Mouse (Mus musculus): ENCODE results near the gene Tbxas1. TPM values are rescaled to one million over a fixed set of nuclear protein-coding genes. Genes with fewer than 3 reads are reported as not detected.

Gene Tbxas1
- total RNA-seq, 1 experiment from 2014 or later = 23.1 TPM

DNA sequence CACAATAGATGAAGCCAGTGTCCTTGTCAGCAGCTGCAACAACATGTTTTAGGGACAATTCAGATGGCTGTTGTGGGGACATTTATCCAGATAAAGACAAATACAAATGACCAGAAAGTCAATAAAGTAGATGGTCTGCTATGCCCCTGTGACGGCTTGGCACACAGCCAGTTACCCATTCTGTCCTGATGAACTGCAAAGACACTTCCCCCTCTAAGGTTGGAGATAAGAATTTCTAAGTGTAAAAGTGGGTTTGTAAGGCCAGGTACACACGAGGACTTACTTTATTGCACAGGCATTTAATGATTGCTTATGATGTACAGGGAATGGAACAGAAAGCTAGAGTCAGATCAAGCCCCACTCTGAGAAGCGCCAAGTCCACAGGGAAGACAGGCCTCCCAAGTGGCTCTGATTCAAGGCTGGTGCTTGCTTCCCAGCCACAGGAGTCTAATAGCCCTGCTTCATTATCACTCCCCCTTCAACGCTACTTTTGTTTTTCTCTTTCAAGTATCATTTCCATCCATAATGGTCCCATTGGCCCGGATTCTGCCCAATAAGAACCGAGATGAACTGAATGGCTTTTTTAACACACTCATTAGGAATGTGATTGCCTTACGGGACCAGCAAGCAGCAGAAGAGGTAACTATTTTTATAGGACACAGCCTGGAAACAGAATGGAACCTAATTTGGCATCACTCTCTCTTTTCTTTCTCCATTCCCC, 147.4 kb downstream of the Tbxas1 start:
- ATAC-seq (replicated peaks; ENCODE audit: low read depth, poor library complexity, severe bottlenecking) = no peak

DNA sequence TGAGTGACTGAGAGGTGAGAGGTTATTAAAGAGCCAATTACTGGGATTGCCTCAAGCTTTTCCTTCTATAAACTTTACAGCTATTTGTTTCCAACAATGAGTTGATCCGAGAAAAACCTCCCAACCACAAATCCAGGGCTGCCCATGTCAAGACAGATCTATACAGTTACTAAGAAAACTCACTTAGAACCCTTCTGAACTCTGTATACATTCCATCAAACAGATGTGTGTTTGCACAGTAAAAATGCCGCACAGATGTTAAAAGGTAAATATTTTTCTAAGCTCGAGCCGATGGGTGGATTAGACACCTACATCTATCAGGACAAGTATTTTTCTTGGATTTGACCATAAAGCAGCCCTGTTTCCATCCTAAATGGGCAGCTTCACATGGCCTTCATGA, 149.4 kb downstream of the Tbxas1 start:
- no peak for ATAC-seq (replicated peaks; ENCODE audit: low read depth, poor library complexity, severe bottlenecking)

DNA sequence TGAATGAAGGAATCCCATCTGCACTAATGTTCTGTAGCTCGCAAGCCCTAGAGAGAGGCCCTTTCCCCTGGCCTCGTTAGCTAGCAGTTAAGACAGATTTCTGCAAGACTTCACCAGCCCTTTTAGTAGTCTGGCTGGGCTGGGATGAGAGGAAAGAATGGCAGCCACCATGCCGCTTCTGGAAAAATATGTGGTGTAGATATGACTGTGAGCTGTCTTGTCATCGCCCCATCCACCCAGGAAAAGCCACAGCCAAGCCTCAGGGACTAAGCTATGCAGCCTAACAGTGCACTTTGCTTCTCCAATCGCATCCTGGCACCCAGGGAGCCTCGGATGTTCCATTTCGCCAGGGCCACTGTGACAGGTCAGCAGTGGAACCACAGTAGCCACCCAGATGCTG, 149.8 kb downstream of the Tbxas1 start:
- ATAC-seq (replicated peaks; ENCODE audit: low read depth, poor library complexity, severe bottlenecking) = no peak

- ATAC-seq (replicated peaks; ENCODE audit: low read depth, poor library complexity, severe bottlenecking) = no peak
Observed at GRCm38 (mm10) chr6:39030714-39031113, 155.5 kb downstream of the Tbxas1 start.

- ATAC-seq (replicated peaks; ENCODE audit: low read depth, poor library complexity, severe bottlenecking) = no peak
Observed at GRCm38 (mm10) chr6:39033676-39034075, 158.5 kb downstream of the Tbxas1 start.

- no peak for ATAC-seq (replicated peaks; ENCODE audit: low read depth, poor library complexity, severe bottlenecking)
Observed at GRCm38 (mm10) chr6:39035039-39035438, 159.8 kb downstream of the Tbxas1 start.

GRCm38 (mm10) chr6:39036204-39036603, 161.0 kb downstream of the Tbxas1 start:
- ATAC-seq (replicated peaks; ENCODE audit: low read depth, poor library complexity, severe bottlenecking) = no peak

GRCm38 (mm10) chr6:39040451-39040850, 165.2 kb downstream of the Tbxas1 start:
- ATAC-seq (replicated peaks; ENCODE audit: low read depth, poor library complexity, severe bottlenecking) = no peak

DNA sequence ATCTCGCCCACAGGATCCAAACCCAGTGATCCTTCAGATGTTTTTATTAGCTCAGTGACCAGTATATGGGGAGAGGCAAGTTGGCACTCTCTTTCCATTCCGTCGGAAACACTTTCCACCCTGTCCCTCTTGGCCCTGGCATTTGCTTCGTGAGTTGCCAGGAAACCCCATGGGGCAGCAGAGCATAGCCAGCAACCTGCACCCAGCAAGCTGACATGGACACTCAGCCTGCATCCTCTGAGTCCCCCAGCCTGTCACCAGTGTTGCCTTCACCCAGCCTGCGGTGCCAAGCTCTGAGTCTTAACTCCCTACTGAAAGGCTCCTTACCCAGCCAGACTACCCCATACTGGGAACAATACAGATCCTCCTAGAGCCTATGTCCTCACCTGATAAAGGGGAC, 173.9 kb downstream of the Tbxas1 start:
- ATAC-seq (replicated peaks; ENCODE audit: low read depth, poor library complexity, severe bottlenecking) = no peak

- ATAC-seq (replicated peaks; ENCODE audit: low read depth, poor library complexity, severe bottlenecking) = no peak
Observed at GRCm38 (mm10) chr6:39050836-39051235, 175.6 kb downstream of the Tbxas1 start.

DNA sequence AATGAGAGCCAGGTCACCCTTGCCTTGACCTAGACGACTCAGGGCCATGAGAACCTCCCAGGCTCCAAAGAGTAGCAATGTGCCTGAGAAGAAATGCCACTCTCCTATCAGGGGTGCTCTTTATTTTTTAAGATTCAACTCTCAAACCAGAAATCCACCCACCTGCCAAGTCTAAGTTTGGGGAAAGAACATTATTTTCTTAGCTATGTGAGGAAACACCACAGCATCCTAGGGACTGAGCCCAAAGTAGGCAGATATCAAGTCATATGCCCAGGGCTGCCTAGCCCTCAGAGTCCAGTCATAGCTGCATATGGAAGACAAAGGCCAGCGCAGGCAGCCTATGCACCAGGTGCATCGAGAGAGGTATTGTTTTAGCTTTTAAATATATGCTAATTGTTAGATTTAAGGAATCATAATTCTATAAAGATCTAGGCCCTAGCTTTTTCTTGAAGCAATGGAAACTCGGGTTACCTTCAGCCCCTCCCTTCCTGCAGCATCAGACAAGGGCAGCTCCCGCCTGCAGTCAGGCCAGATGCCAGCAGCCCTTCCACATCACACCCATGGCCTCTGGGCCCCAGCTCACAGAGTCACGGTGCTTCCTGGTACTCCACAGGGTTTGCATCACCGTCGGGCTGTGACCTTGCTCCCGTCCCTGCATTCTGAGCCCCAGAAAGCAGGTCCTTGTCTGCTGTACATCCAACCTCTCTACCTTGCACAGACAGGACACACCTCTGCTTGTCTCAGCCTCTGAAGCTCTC, 176.8 kb downstream of the Tbxas1 start:
- no peak for ATAC-seq (replicated peaks; ENCODE audit: low read depth, poor library complexity, severe bottlenecking)

DNA sequence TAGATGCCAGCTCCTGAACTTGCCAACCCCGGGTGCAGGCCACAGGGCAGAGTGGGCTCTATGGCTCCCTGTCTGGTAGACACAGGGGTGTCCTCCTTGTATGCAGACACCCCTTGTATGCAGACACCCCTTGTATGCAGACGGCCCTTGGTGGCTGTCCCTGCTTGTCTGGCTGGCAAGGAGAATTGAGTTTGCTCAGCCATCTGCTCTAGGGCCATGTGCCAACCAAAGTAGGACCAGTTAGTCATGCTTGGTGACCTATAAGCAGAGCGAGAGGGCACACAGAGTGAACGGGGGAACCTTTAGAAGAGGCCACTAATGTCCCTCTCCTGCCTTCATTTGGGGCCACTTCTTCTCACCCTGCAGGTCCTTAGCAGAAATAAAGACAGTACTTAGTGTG, 177.4 kb downstream of the Tbxas1 start:
- ATAC-seq (replicated peaks; ENCODE audit: low read depth, poor library complexity, severe bottlenecking) = no peak

DNA sequence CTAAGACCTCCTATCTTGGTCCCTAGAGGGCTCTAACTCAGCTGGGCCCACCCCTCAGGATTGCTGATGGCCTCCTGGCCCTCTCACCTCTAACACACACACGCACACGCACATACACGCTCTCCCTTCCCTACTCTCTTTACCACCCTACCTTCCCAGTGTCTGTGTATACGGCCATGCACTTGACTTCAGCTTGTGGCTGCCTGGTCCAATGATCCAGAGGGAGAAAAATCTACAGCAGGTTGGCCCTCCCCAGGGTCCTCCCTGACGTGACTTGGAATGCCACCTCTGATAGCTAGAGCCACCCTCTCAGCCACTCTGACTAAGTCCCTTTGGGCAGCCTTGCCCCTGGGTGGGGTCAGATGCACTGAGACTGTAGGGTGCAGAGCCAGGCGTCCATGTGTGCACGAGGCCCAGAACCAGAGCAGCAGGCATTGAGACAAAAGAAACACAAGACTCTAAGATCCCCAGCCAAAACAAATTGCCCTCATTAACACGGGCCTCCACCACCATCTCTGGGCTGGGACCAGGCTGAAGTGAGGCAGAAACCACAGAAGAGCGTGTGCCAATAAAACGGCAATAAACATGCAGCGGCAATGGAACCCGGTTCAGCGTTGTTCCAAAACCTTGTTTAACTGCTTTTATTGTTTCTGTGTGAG, 179.1 kb downstream of the Tbxas1 start:
- ATAC-seq (replicated peaks; ENCODE audit: low read depth, poor library complexity, severe bottlenecking) = no peak

DNA sequence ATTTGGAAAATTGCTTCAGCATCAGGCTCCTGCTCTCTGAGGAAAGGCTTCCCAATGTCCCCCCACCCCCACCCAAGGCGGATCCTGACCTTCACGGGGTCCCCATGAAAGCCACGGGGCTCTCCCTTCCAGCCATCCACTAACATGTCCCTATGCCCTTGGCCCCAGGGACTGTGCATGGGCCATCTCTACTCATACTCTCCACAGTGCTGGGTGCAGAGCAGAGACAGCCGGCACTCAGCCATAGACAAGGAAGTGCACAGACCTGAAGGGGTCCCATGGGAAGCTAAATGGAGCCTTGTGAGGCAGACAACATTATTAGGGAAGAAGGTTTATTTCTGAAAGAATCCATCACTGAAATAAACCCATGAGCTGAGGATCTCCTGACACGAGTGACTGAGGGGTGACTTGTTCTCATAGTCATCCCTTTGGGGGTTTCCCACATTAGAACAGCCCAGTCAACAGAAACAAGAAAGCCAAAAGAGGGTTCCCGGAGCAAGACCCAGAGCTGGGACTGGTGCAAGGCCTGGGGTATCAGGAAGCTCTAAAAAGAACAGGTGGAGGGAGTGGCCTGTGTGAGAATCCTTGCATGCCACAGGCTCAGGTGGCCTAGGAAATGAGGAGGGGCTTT, 179.8 kb downstream of the Tbxas1 start:
- no peak for ATAC-seq (replicated peaks; ENCODE audit: low read depth, poor library complexity, severe bottlenecking)

DNA sequence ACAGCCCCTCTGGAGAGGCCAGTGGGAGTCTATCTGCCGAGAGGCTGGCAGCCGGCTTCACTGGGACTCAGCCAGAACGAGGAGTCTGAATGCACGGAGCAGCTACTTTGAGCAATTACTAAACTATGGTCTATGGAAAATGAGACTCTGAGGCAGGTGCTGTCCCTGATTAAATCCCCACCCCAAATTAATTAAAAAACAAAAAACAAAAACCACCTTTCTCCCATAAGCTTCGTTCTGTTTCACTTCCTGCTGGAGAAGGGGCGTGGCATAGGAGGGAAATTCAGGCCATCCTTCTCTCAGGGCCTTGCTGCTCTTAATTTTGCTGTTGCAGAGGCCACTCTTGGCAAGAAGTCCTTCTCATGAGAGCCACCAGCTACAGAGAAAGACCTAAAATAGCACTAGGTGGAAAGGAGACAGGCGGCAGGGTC, 180.6 kb downstream of the Tbxas1 start:
- ATAC-seq (replicated peaks; ENCODE audit: low read depth, poor library complexity, severe bottlenecking) = no peak

GRCm38 (mm10) chr6:39057161-39057560, 182.0 kb downstream of the Tbxas1 start:
- ATAC-seq (replicated peaks; ENCODE audit: low read depth, poor library complexity, severe bottlenecking) = peak; percentile 54

DNA sequence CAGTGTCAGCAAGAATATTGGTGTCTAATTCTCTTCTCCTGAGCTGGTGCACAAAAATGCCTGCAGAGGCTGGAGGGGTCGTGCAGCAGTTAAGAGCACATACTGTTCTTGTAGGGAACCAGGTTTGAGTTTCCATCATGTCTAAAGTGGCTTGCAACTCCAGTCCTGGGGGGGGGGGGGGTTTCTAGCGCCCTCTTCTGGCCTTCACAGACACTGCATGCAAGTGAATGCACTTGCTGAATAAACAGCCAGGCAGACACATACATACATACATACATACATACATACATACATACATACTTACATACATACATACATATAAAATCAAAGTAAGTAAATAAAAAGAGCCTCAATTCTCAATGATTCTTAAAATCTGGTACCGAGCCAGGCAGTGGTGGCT, 183.2 kb downstream of the Tbxas1 start:
- no peak for ATAC-seq (replicated peaks; ENCODE audit: low read depth, poor library complexity, severe bottlenecking)

DNA sequence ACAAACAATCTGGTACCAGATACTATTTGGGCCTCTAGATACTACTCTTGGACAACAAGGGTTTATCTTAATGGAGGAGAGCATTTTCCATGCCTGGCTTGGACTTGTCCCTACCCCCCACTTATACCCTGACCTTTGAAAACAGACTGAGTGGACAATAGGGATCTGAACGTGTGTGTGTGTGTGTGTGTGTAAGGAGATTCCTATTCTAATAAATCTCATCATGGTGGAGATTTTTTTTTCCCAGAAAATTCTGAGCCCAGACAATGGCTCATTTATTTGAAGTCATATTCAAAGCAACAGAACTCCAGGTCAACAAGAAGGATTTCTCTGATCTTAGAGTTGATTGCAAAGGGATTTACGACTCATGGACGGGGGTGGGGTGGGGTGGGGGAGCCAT, 183.7 kb downstream of the Tbxas1 start:
- no peak for ATAC-seq (replicated peaks; ENCODE audit: low read depth, poor library complexity, severe bottlenecking)

DNA sequence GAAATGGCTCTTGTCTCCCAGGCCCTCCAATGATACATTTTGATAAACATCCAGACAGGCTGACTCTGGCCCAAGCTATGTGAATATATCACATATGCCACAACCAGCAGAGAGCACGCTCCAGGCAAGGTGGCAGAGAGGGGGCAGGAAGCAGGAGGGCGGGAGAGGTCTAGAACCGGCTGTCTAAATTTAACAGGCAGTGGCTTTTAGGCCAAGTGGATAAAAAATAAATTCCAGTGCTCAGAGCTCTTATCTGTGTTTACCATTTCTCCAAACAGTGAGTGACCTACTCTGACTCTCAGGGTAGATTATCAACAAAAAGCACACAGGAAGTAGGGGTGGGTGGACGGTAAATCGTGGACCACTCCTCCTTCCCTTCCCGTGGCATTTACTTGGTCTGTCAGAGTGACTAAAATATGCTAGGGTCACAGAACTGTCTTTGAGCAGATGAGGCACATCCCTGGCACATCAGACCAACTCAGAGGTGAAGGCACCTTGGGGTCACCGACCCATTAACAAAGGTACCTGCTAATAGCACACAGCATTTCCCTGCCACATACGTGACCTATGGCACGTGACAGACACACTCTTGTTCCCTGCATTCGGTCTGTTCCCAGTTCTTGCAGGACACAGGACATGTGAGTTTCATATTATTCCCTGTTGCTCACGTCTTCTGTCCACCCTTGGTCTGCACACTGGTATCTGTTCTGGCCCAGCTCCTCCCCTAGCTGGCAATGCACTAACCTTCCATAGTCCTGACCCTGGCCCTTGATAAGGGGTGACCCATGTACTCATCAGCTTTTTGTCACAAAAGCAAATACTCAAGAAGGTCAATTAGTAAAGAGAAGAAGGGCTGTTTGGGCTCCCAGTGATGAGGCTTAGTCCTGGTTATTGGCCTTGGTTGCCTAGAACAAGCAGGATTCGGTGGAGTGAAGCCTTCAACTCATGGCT, 184.6 kb downstream of the Tbxas1 start:
- ATAC-seq (replicated peaks; ENCODE audit: low read depth, poor library complexity, severe bottlenecking) = peak; percentile 60

DNA sequence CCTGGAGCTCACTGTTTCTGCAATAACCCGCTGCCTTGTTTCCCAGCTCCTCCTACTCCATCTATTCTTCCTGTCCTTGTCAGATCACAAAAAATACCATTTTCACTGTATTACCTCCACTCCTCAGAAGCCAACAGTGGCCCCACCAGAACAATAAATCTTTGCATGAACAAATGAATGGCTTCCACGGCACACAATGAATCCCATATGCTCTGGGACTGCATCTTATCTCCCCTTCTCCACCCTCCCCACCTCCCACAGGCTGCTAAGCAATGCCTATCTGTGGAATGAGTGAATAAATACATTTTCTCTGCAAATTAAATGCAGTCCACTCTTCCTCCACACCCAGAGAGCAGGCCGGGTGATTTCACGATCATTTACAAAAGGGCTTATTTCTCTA, 186.0 kb downstream of the Tbxas1 start:
- ATAC-seq (replicated peaks; ENCODE audit: low read depth, poor library complexity, severe bottlenecking) = no peak
